Mouse (Mus musculus) cerebellum, adult 9-10 months (tissue): ENCODE measurements around the gene Vmn1r172.
"Not testable (repeated sequence)": the region's sequence is repeated elsewhere in the genome, so short reads cannot be mapped to it uniquely, and the experiment has no call there.

Source experiments
- DNase-seq: peaks from one replicate; pipeline ENCODE4 v3.0.0; 2022

The Vmn1r172 gene

GRCm38 (mm10) chr7:23658016-23658415 lies at the start of gene Vmn1r172:
Vmn1r172 (plus strand) TSS chr7:23658316.
- no peak for DNase-seq

GRCm38 (mm10) chr7:23630422-23630821 lies 27.7 kb upstream of the Vmn1r172 start, which contains the start of gene Vmn1r171:
Vmn1r171 (plus strand) TSS chr7:23630722.
- DNase-seq = no peak

GRCm38 (mm10) chr7:23700403-23700802 lies 42.3 kb downstream of the Vmn1r172 start, which contains the start of gene Vmn1r173:
Vmn1r173 (plus strand) TSS chr7:23700703.
- DNase-seq = not testable (repeated sequence)
